In genomic region chr6:71925233-71925632, GRCm38 (mm10) we compare ENCODE assay signal across 7 mouse cellular contexts. TPM values are rescaled to one million over a fixed set of nuclear protein-coding genes. Genes with fewer than 3 reads are reported as not detected.
DNase-seq lines count a peak whose midpoint lies in the region; ATAC-seq and TF ChIP-seq lines count a peak whose summit lies in the region.
"Not testable (repeated sequence)": the region's sequence is repeated elsewhere in the genome, so short reads cannot be mapped to it uniquely, and the experiment has no call there.

No protein-coding gene starts in this region.

- TF ChIP-seq POLR2A in CH12.LX (IDR thresholded peaks at IDR 0.05; ENCODE audit: low read depth, low read length); testis, adult 2 months (IDR thresholded peaks at IDR 0.05; ENCODE audit: control insufficient read depth, low read depth, low read length): not testable (repeated sequence)

- H3K4me2 ChIP-seq in CH12.LX (ENCODE audit: insufficient read depth, low read depth, poor library complexity, severe bottlenecking) = not testable (repeated sequence)

- H3K4me3 ChIP-seq in CH12.LX (replicated peaks in 1 of 3; ENCODE audit: low read depth in 2 of 3, low read length in 2 of 3, poor library complexity in 1 of 3) = not testable (repeated sequence)
- H3K4me3 ChIP-seq in testis, adult 2 months (ENCODE audit: control insufficient read depth, low read depth, low read length) = peak overlapping the region; percentile 27; the same call in 1 of the 2 replicates

- not testable (repeated sequence) for TF ChIP-seq CTCF in CH12.LX (conservative IDR thresholded peaks at IDR 0.05 in 1 of 2, IDR thresholded peaks at IDR 0.05 in 1 of 2; ENCODE audit: low read depth in 2 of 2, low read length in 2 of 2); testis, adult 2 months (IDR thresholded peaks at IDR 0.05; ENCODE audit: control insufficient read depth, insufficient read depth, insufficient replicate concordance, low read depth, low read length)

- peak; percentile 29; the same call in 1 of the 2 replicates for ATAC-seq in megakaryocyte progenitor cell, adult 5-6 weeks (replicated peaks; ENCODE audit: poor library complexity)

- DNase-seq in A20 (ENCODE audit: low read depth, low spot score) (peak; percentile 4), R1 (ENCODE audit: low read depth, low spot score) (peak; percentile 89)
- not testable (repeated sequence) for DNase-seq in CH12.LX (ENCODE audit: extremely low read depth)
- DNase-seq in brain, adult 2 months (ENCODE audit: low read depth, low spot score) = peak; percentile 24
- peak; percentile 79 for DNase-seq in heart, adult 11 months

- not testable (repeated sequence) for TF ChIP-seq RAD21 in CH12.LX (IDR thresholded peaks at IDR 0.05; ENCODE audit: low read depth, low read length)

- not testable (repeated sequence) for H3K27me3 ChIP-seq in CH12.LX (replicated peaks); testis, adult 2 months (ENCODE audit: control insufficient read depth, insufficient read depth, low read length)

- peaks cover 78 to 96% of the 10 kb centered on the region in 2 experiments for H3K36me3 ChIP-seq in CH12.LX (replicated peaks in 1 of 2; ENCODE audit: control insufficient read depth in 1 of 2, insufficient read depth in 1 of 2, low read length in 1 of 2)
- not testable (repeated sequence) for H3K36me3 ChIP-seq in testis, adult 2 months (ENCODE audit: control insufficient read depth, insufficient read depth, low read length)

- not testable (repeated sequence) for H3K9me3 ChIP-seq in CH12.LX (replicated peaks; ENCODE audit: low read length)

- not testable (repeated sequence) for H3K9ac ChIP-seq in CH12.LX (ENCODE audit: insufficient read depth, low read depth)

- H3K27ac ChIP-seq in CH12.LX (ENCODE audit: insufficient read depth, low read depth); testis, adult 2 months (ENCODE audit: control insufficient read depth, insufficient read depth, low read depth, low read length): not testable (repeated sequence)

- in situ Hi-C loops in CH12.LX (cut with MboI; ENCODE audit: low pct_ligation_motif_present, low pct_unique_long_range_greater_than_20kb, low sequenced_read_pairs) = loop anchor here (5.0 kb wide), 1 partner anchor 237 kb away; no protein-coding TSS in a partner anchor

- dilution Hi-C loops in CH12.LX (cut with MboI; ENCODE audit: extremely low pct_ligation_motif_present, extremely low pct_unique_long_range_greater_than_20kb, low sequenced_read_pairs) = not testable (repeated sequence)

- H3K4me1 ChIP-seq in CH12.LX (ENCODE audit: control insufficient read depth in 1 of 2, insufficient read depth in 2 of 2) = peaks cover 6 to 22% of the 10 kb centered on the region in 2 experiments
- H3K4me1 ChIP-seq in testis, adult 2 months (ENCODE audit: control insufficient read depth, insufficient read depth, low read length) = not testable (repeated sequence)

- TF ChIP-seq EP300 in CH12.LX (IDR thresholded peaks at IDR 0.05; ENCODE audit: low read length) = not testable (repeated sequence)

- H3K79me2 ChIP-seq in CH12.LX (replicated peaks; ENCODE audit: control insufficient read depth, extremely low read depth, insufficient read depth, poor library complexity, severe bottlenecking) = not testable (repeated sequence)

TF ChIP-seq in CH12.LX, 34 proteins besides CTCF, POLR2A, EP300 and RAD21:
- TF ChIP-seq ELF1 (IDR thresholded peaks at IDR 0.05; ENCODE audit: low read depth, low read length) = 0 out of 2 replicates have a peak, but pooled peaks have one; percentile 27

RNA-seq across cellular contexts. Expression of gene Polr1a, which starts 16.4 kb away (rescaled TPM):
- 73.7 and 77.6 TPM in 2 replicates for total RNA-seq in CH12.LX (2012; rRNA removed)
- total RNA-seq in CH12.LX (2014; rRNA removed) = 50.2 and 57.3 TPM in 2 replicates
- 126 and 132 TPM in 2 replicates for polyA plus RNA-seq in CH12.LX (2012; ENCODE audit: insufficient read length, low read depth)
- total RNA-seq in megakaryocyte progenitor cell, adult 5-6 weeks (2015) = 35.4 and 39.2 TPM in 2 replicates
- 75.9 and 99.9 TPM in 2 replicates for total RNA-seq in megakaryocyte progenitor cell, adult 5-6 weeks (2017)
- polyA plus RNA-seq in testis, adult 2 months (2012; rRNA removed) = 15.0 and 15.9 TPM in 2 replicates

RNA-seq across cellular contexts. Expression of gene Ptcd3, which starts 16.7 kb away (rescaled TPM):
- total RNA-seq in CH12.LX (2012; rRNA removed) (76.6 and 92.3 TPM in 2 replicates), CH12.LX (2014; rRNA removed) (169 and 187 TPM in 2 replicates)
- polyA plus RNA-seq in CH12.LX (2012; ENCODE audit: insufficient read length, low read depth) = 109 and 110 TPM in 2 replicates
- total RNA-seq in megakaryocyte progenitor cell, adult 5-6 weeks (2015) = 139 and 162 TPM in 2 replicates
- total RNA-seq in megakaryocyte progenitor cell, adult 5-6 weeks (2017) = 139 and 203 TPM in 2 replicates
- polyA plus RNA-seq in testis, adult 2 months (2012; rRNA removed) = 14.3 and 17.5 TPM in 2 replicates
